Mouse (Mus musculus) brain, embryonic 18.5 days (tissue): ENCODE results near the gene Paf1.
A peak's percentile ranks its signal among the peaks of the same experiment; 100 is the strongest.

Source experiments
- DNase-seq: peaks from one replicate; pipeline ENCODE4 v3.0.0-alpha.2; 2012; ENCODE audit warnings: low read depth, low spot score

Gene Paf1

DNA sequence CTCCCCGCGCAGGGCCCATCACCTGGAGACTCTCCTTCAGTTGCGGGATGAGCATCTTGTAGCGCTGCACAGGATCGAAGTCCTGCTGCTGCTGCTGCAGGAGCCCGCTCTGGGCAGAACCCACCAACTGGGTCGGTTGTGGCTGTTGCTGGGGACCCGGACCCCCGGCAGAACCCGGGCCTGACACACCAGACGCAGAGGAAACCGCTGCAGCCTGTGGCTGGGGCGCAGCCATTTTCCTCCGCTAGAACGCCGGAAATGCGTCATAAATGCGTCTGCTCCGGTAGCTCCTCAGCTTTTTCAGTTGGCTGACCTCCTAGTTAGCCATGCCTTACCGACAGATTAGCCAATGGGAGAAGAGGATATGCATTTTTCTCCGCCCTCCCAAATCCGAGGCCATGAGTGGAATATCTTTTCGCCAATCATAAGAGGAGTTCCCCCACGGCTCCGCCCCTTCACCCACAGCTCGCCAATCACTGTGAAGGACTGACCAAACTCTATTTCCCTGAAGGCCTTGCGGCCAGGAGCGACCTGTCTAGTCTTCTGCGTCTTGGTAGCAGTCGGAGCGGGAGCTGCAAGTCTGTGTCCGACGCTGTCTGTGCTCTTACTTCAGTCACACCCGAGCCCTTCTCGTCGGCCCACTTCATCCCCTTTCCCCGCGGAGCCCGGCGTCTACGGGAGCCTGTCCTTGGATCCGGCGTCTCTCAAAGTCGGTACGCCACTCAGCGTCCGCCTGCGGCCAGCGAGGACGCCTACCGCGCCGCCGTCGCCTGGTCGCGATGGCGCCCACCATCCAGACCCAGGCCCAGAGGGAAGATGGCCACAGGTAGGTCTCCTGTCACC is at the start of gene Paf1, which contains the start of gene Med29:
Paf1 (plus strand) TSS at position 523 of the 843 bp plus-strand sequence.
Med29 (minus strand) TSS at position 280 of the 843 bp plus-strand sequence.
- DNase-seq, result peak; percentile 99

DNA sequence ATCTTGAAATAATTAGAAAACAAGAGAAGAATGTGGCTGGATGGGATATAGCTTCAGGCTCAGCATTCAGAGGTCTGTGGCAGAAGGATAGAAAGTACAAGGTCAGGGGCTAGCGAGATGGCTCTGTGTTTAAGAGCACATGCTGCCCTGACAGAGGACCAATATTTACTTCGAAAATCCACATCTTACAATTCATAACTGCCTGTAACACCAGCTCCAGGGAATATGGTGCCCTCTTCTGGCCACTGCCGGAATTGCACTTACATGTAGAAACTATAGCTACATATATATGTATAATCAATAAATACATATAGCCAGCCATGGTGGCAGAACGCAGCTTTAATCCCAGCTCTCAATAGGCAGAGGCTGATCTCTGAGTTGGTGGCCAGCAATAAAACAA is 48.1 kb upstream of the Paf1 start:
- DNase-seq, result no peak

DNA sequence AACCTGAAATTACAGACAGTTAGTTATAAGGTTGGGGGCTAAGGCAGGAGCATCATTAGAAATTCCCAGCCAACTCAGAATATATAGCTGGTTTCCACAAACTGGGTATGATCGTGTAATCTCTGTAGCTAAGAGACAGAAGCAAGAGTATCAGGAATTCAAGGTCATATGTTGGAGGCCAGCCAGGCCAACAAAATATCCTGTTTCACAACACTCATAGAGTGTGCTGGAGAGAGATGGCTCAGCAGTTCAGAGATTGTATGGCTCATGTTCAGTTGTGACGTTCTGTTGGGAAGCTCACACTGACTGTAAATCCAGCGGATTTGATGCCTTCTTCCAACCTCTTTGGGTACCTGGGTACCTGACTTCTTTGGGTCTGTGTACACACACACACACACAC is 45.0 kb upstream of the Paf1 start:
- no peak for DNase-seq

DNA sequence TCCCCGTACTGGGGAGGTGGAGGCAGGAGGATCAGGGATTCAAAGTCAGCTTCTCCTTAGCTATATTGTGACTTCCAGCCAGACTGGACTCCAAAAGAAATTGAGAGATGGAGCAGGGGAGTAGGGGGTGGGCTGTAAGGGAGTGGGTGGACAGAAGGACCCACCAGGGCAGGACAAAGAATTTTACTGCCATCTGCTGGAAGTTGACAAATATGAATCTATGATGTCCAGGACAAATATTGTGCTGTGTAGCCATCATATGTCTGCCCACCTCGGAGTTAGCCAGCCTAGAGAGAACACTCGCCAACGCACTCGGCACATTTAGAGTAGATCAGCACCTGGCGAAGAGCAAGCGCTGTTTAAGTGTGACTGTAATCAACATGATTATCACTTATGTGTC is 44.1 kb upstream of the Paf1 start:
- no peak for DNase-seq

DNA sequence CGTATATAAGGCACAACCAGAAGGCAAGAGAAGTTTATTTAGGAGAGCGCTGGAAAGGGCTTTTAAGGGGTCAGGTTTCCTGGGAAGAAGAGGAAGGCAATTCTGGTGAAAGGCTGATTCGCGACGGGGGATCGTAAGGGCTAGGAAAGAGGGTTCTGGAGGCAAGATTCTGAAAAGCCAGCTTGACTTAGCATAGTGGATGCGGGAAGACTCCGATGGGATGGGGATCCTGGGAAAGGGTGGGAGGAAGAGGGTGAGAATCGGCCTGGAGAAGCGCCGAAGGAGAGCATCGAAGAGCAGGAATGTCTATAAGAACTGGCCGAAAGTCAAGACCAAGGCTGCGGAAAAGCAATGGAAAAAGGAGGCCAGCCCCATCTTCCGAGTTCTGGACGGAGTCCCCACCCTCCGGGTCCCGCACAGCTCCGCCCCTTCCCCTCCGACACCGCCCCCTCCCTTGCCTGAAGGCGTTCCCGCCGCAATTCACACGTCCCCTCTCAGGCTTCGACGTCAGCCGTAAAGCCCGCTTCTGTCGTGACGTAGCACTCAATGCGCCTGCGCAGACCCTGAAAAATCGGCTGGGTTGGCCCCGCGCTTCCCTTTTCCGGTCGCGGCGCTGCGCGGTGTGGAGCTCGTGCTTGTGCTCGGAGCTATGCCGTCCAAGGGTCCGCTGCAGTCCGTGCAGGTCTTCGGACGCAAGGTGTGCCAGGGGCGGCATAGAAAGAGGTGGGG is 42.4 kb upstream of the Paf1 start, which contains the start of gene Rps16:
Rps16 (plus strand) TSS at position 498 of the 729 bp plus-strand sequence.
- peak; percentile 93 for DNase-seq

DNA sequence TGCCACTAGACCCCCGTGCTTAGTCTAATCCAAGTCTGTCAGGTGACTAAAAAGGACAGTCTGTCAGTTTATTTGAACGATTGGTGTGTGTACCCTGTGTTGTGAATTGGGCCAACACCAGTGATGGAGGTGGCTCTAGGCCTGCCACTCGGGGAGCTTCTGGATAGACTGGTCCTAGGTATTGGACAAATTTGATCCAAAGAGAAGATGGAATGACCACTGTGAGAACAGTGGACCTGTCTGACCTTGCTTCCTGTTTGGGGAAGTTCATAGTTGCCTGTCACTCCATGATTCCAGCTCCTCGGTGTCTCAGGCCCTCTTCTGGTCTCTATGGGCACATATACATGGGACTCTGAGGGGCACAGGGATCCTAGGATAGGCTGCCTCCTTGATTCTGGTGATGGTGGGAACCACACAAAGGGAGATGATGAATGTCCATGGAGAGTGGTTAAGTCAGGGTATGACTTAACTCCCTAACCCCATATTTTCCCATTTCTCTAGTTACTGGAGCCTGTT is 41.0 kb upstream of the Paf1 start:
- DNase-seq, result no peak

DNA sequence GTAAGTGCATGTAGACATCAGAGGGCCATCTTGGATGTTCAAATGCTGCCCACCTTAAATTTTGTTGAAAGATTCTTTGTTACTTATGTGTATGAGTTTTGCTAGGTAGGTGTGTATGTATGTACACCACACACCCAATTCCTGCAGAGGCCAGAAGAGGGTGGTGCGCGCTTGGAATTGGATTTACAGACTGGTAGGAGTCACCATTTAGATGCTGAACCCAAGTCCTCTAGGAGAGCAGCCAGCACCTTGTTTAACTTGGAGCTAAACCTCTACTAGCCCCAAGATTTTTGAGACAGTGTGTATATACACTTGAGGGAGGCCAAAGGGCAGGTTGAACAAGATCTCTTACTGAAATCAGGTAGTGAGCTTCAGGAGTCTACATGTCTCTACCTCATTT is 39.5 kb upstream of the Paf1 start:
- DNase-seq, result no peak

DNA sequence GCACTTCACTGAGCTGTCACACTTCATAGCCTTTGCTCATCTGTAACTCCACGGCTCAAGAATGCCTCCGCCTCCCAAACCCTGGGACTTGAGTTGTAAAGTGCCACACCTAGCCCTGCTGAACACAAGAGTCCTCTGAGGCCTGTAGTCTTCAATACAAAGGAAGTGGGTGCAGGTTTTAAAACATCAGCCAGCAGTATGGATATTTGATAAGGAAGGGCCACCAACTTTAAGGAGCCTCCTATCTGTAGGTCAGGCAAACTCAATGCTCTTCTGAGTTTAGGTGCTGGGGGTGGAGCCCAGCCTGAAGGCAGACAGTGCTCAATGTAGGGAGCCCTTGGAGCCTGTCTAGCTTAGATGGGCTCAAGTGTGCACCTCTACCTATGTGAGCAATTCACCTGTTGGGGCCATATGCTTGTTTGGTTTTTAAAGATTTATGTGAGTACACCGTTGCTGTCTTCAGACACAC is 38.6 kb upstream of the Paf1 start:
- DNase-seq, result no peak

DNA sequence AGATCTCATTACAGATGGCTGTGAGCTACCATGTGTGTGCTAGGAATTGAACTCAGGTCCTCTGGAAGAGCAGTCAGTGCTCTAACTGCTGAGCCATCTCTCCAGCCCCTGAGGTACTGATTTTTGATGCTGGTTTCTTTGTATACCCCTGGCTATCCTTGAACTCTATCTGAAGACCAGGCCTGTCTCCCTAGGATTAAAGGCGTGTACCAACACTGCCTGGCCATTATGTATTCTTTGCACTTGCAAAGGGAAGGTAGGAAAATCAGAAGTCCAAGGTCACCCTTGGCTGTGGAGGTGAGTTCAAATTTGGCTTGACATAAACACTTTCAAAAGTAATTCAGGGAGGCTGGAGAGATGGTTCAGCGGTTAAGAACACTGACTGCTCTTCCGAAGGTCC is 38.2 kb upstream of the Paf1 start:
- no peak for DNase-seq

DNA sequence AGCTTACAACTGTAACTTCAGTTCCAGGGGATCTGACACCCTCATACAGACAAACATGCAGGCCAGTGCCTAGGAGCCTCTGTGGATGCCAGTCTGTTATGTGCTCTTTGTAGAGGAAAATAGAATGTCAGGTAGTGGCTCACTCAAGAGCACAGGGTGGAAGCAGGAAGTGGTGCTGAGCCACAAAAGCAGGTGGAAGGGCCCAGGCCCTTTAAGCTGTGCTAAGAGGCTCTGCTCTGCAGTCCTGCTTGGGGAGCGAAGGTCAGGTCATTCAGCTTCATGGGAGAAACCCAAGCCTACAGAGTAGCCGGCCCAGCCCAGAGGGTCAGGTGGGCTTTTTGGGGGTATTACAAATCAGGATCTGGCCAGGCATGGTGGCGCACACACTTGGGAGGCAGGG is 37.5 kb upstream of the Paf1 start:
- DNase-seq, result no peak

DNA sequence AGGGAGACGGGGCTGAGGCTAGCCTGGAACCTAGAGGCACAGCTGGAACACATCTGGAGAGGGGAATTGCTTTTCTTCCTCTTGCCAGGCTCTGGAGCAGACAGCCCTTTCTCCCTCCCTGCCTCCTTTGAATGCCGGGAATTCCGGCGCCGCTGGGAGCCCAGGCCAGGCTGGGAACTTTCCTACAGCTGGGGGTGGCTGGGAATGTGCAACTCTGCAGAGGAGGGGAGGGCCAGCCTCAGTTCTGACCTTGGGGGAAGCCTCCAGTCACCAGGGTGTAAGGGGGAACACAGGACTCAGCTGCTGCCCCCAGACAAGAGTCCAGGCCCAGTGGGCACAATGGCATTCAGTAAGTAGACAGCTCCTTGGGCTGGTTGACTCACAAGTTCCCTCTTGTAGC is 35.8 kb upstream of the Paf1 start:
- DNase-seq, result no peak

DNA sequence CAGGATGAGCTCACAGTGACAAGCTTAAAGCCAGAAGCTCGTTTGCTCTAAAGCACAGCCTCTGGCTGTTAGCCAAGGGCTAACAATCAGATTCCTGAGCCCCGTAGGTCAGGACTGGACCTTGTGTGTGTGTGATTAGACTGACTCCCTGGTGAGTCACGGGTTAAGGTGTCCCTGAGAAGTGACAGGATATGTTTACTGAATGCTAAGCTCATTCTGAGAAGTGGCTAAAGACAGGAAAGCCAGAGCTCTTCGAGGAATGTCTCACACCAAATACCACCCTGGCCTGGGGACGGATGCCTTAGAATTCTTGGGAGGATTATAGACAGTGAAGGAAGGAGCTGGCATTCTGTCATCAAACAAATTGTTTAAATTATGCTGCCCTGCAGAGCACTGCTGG is 34.8 kb upstream of the Paf1 start:
- no peak for DNase-seq

DNA sequence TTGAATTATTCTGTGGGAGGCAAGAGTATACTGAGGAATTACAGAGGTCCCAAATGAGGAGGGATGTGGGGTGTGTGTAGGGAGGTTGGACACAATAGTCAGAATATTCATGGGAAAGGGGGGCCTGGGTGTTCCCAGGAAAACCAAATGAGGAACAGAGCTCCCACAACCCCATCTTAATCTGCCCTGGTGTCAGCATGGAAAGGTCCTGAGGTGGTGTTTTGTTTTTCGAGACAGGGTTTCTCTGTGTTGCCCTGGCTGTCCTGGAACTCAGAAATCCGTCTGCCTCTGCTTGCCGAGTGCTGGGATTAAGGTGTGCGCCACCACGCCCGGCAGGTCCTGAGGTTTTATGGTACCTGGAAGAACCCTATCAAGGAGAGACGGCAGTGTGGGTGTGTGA is 34.3 kb upstream of the Paf1 start:
- DNase-seq, result no peak

DNA sequence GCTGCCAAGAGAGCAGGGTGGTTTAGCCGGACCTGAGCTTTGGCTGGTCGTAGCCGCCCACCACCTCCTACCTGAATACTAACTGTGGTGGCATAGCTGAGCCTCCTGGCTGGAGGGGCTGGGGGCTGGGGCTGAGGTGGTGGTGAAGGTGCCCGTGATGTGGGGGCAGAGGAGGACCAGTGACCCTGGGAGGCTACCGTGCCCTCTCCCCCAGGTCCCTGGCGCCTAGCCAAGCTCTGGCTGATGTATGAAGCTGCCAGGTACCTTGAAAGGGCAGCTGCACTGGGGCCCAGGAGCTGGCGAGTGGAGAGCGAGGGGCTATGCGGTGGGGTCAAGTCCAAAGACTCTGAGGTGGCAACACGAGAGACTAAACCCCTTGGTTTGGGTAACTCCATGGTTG is 32.9 kb upstream of the Paf1 start:
- DNase-seq, result no peak

DNA sequence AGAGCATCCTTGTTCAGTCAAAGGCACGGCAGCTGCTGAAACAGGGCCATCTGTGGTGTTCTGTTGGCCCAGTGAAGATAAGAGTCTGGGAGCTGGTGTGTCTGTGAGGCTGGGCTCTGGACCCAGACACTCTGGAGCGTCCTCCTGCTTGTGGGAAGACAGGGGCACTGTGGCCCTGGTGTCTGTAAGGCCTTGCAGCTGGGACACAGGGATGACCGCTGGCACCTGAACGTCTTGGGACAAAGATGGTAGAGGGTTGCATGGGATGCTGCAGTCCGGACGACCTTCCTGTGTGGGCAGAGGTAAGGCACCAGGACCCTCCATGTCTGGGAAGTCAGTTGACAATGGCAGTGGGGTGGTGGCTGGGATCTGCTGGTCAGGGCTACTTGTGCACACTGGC is 32.5 kb upstream of the Paf1 start:
- DNase-seq, result no peak

DNA sequence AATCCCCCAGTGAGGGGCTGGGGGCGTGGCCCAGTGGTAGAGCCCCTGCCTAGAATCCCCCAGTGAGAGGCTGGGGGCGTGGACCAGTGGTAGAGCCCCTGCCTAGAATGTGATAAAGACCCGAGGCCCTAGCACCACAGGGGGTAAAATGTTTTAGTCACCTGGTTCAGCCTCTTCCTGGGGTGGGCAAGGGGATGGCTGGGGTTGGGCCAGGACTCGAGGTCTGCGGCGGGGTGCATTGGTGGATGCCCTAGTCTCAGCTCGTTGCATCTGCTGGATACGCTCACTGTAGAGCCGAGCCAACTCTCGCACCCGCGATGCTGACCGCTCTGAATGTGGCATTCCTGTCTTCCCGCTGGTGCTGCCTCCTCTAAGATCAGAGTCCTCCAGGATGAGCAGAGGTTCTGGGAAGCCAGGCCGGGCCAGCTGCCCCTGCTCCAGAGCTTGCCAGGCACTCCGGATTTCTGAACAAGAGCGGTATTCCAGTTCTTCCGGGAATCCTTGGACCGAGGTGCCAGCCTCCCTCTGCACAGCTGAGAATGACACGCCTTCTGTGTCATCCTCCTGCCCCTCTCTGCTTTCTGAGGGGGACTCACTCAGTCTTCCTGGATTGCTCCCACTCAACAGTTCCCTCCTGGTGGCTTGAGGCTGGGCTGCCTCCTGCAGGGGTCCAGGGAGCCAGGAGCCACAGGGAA is 31.0 kb upstream of the Paf1 start:
- no peak for DNase-seq

DNA sequence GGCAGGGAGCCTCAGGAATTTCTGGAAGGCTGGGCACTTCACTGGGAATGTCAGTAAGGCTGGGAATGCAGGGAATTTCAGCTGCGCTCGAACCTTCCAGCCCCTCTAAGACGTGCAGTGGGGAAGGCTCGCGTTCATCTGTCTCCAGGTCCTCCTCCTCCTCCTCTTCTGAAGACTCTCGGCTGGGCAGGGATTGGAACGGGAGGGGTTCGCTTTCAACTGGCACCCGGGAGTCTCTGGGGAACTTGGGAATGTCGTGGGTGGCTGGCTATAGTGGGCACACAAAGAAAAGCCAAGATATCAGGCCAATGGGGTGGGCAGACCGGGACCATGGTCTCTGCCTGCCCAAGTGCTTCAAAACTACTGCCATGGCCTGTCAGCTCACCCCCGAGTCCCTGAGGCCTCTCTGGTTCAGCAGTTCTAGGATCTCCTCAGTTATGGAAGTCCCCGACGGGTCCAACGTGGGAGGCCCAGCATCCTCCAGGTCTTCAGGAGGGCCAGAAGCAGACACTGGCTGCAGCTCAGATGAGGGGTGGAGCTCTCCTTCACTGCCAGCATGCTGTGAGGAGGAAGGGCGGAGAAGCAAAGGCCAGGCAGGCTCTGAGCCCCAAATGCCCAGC is 30.2 kb upstream of the Paf1 start:
- DNase-seq, result no peak

DNA sequence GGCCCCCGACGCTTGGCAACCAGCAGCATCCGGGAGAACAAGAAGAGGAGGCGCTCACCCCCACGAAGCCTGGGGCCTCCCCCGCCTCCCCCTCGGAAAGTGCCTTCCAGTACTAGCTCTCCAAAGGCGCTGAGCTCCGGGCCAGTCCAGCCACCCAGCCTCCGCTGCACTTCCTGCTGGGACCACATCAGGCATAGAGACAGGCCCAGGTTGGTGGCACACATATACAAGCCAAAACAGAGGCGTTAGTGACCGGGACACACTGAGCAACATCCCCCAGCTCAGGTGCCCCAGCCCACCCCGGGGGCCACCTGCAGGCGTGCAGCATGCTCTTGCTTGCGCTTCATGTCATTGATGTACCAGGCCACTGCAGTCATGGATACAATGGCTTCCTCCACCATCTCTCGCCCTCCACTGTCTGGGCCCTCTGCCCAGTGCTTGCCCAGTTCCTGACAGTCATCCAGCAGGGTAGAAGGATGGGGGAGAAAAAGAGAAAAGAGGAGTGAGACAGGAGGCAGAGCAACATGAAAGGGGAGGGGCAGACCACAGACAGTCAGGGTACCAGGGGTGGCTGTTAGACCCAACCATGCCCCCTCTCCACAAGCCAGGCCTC is 25.0 kb upstream of the Paf1 start:
- no peak for DNase-seq

DNA sequence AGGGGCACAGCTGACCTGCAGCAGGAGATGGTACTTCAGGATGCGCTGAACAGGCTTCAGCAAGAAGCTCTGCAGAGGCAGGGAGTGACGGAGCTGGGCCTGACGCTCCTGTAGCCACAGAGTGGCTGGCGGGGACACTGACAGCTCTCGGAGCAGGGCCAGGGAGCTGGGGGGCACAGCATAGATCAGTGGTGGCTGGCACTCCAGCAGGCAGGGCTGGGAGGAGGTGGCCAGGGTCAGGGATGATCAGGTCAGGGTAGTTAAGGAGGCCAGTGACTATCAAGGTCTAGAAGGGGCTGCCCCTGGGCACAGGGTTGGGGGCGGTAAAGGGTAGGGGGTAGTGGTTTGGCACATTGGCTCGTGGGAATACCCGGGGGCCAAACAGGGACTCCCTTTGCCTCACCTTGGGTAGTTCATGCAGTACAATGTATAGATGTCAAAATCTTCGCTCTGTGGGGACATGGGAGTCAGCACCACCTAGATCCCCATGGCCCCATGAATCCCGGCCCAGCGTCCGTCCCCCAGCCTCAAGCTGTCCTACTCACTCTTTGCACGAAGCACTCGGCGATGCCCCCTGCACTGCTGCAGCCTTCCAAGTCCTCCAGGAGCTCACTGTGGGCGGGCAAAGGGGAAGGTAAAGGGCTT is 24.4 kb upstream of the Paf1 start:
- no peak for DNase-seq

DNA sequence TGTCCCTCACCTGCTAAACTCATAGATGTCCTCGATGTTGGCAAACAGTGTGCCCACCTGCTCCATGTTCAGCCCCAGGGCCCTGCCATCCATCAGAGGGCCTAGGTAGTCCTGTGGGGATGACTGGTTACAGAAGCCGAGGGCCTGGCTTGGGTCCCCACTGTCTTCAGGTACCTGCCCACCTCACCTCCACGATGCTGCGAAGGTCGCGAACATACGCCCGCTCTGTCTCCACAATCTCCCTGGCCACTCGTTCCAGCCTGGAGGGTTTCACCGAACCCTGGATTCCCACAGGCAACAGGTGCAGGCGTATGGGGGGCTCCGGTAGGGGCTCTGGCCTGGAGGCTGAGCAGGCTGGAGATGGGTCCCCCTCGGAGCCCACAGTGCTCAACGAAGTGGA is 22.7 kb upstream of the Paf1 start:
- DNase-seq, result no peak
